Mouse (Mus musculus) CH12.LX (cell line): Measurements from ENCODE around the gene Olfr548-ps1. TPM values are rescaled to one million over a fixed set of nuclear protein-coding genes. Genes with fewer than 3 reads are reported as not detected.

ENCODE experiments used
- DNase-seq: peaks from one replicate; pipeline ENCODE4 v3.0.0-alpha.2; 2013; ENCODE audit errors: extremely low read depth
- H3K27ac ChIP-seq: 2 replicates; pipeline ENCODE4 v1.5.1; 2012; ENCODE audit warnings: low read depth, mild to moderate bottlenecking, control low read depth, moderate library complexity; ENCODE audit not compliant: insufficient read depth
- H3K27me3 ChIP-seq: replicated peaks from 2 replicates; pipeline ENCODE3; 2012; ENCODE audit warnings: inconsistent platforms
- H3K36me3 ChIP-seq, 2 experiments: replicated peaks in 1 of 2; 2 replicates each; pipeline versions ENCODE3 to v1.6.1; 2012; ENCODE audit warnings: inconsistent platforms in 1 of 2, low read length in 1 of 2, mild to moderate bottlenecking in 1 of 2, mixed read lengths in 1 of 2, moderate library complexity in 1 of 2; ENCODE audit not compliant: control insufficient read depth in 1 of 2, insufficient read depth in 1 of 2
- H3K4me1 ChIP-seq, 2 experiments: 2 replicates each; pipeline ENCODE4 v1.6.1; 2012; ENCODE audit warnings: inconsistent platforms in 1 of 2, moderate library complexity in 1 of 2; ENCODE audit not compliant: insufficient read depth in 2 of 2, control insufficient read depth in 1 of 2
- H3K4me2 ChIP-seq: 2 replicates; pipeline ENCODE4 v1.6.1; 2012; ENCODE audit warnings: low read depth, mild to moderate bottlenecking, control low read depth; ENCODE audit not compliant: poor library complexity, insufficient read depth, severe bottlenecking
- H3K4me3 ChIP-seq, 3 experiments: fragments of 150-350 bp in 1 of 3; sonication (generic) in 1 of 3; replicated peaks in 1 of 3; 2 replicates each; pipeline versions ENCODE3 to v1.5.1; 2011 to 2012; ENCODE audit warnings: low read depth in 2 of 3, low read length in 2 of 3, mild to moderate bottlenecking in 2 of 3, moderate library complexity in 2 of 3, control low read depth in 1 of 3, improper control_type of control experiment in 1 of 3, inconsistent platforms in 1 of 3, mixed read lengths in 1 of 3; ENCODE audit not compliant: poor library complexity in 1 of 3
- H3K79me2 ChIP-seq: replicated peaks from 2 replicates; pipeline ENCODE4 v1.6.1; 2012; ENCODE audit warnings: mild to moderate bottlenecking, moderate library complexity; ENCODE audit not compliant: control insufficient read depth, poor library complexity, insufficient read depth, severe bottlenecking; ENCODE audit errors: extremely low read depth
- H3K9ac ChIP-seq: 2 replicates; pipeline ENCODE4 v1.6.1; 2012; ENCODE audit warnings: low read depth, mild to moderate bottlenecking, control low read depth, moderate library complexity; ENCODE audit not compliant: insufficient read depth
- H3K9me3 ChIP-seq: replicated peaks from 2 replicates; pipeline ENCODE3; 2012; ENCODE audit warnings: low read length, inconsistent platforms, mixed read lengths
- BHLHE40 ChIP-seq: IDR thresholded peaks from 2 replicates; pipeline ENCODE4 v1.6.1; 2011; ENCODE audit warnings: mild to moderate bottlenecking, low read depth, low read length, improper control_type of control experiment
- CHD1 ChIP-seq: IDR thresholded peaks from 2 replicates; pipeline ENCODE4 v1.6.1; 2012; ENCODE audit warnings: low read depth, low read length, improper control_type of control experiment, inconsistent platforms
- CTCF ChIP-seq, 2 experiments: IDR thresholded peaks in 1 of 2; conservative IDR thresholded peaks in 1 of 2; 2 replicates each; pipeline ENCODE4 v1.5.1; 2011 to 2012; ENCODE audit warnings: low read depth in 2 of 2, low read length in 2 of 2, improper control_type of control experiment in 1 of 2, inconsistent platforms in 1 of 2, mild to moderate bottlenecking in 1 of 2, moderate library complexity in 1 of 2
- E2F4 ChIP-seq: IDR thresholded peaks from 2 replicates; pipeline ENCODE4 v1.6.1; 2011; ENCODE audit warnings: low read depth, low read length, improper control_type of control experiment; ENCODE audit not compliant: insufficient replicate concordance
- ELF1 ChIP-seq: IDR thresholded peaks from 2 replicates; pipeline ENCODE4 v1.6.1; 2014; ENCODE audit warnings: low read depth, mild to moderate bottlenecking, inconsistent platforms, low read length, improper control_type of control experiment
- ETS1 ChIP-seq: conservative IDR thresholded peaks from 2 replicates; pipeline ENCODE4 v1.6.1; 2012; ENCODE audit warnings: low read depth, mild to moderate bottlenecking, inconsistent platforms, low read length, improper control_type of control experiment, moderate library complexity
- HCFC1 ChIP-seq: IDR thresholded peaks from 2 replicates; pipeline ENCODE4 v1.6.1; 2012; ENCODE audit warnings: low read depth, mild to moderate bottlenecking, inconsistent platforms, low read length, improper control_type of control experiment
- JUN ChIP-seq: IDR thresholded peaks from 2 replicates; pipeline ENCODE4 v1.6.1; 2011; ENCODE audit warnings: low read depth, mild to moderate bottlenecking, low read length, improper control_type of control experiment, moderate library complexity; ENCODE audit not compliant: insufficient read depth
- JUND ChIP-seq: conservative IDR thresholded peaks from 2 replicates; pipeline ENCODE4 v1.6.1; 2011; ENCODE audit warnings: low read depth, low read length, improper control_type of control experiment
- MAFK ChIP-seq: IDR thresholded peaks from 2 replicates; pipeline ENCODE4 v1.6.1; 2011; ENCODE audit warnings: low read length, improper control_type of control experiment; ENCODE audit not compliant: insufficient replicate concordance
- MAX ChIP-seq: IDR thresholded peaks from 2 replicates; pipeline ENCODE4 v1.6.1; 2011; ENCODE audit warnings: low read length, improper control_type of control experiment
- MAZ ChIP-seq: IDR thresholded peaks from 2 replicates; pipeline ENCODE4 v1.6.1; 2012; ENCODE audit warnings: low read depth, mild to moderate bottlenecking, inconsistent platforms, low read length, improper control_type of control experiment, moderate library complexity
- MEF2A ChIP-seq: IDR thresholded peaks from 2 replicates; pipeline ENCODE4 v1.6.1; 2014; ENCODE audit warnings: low read depth, mild to moderate bottlenecking, inconsistent platforms, low read length, improper control_type of control experiment, borderline replicate concordance
- MXI1 ChIP-seq: IDR thresholded peaks from 2 replicates; pipeline ENCODE4 v1.6.1; 2011; ENCODE audit warnings: mild to moderate bottlenecking, low read depth, low read length, improper control_type of control experiment
- NELFE ChIP-seq: IDR thresholded peaks from 2 replicates; pipeline ENCODE4 v1.6.1; 2011; ENCODE audit warnings: low read depth, low read length, improper control_type of control experiment
- POLR2A ChIP-seq: IDR thresholded peaks from 2 replicates; pipeline ENCODE4 v1.6.1; 2011; ENCODE audit warnings: low read depth, mild to moderate bottlenecking, improper control_type of control experiment, low read length
- TBP ChIP-seq: conservative IDR thresholded peaks from 2 replicates; pipeline ENCODE4 v1.6.1; 2011; ENCODE audit warnings: low read depth, low read length, improper control_type of control experiment
- TCF12 ChIP-seq: IDR thresholded peaks from 2 replicates; pipeline ENCODE4 v1.6.1; 2014; ENCODE audit warnings: low read depth, mild to moderate bottlenecking, inconsistent platforms, low read length, improper control_type of control experiment
- USF2 ChIP-seq: conservative IDR thresholded peaks from 2 replicates; pipeline ENCODE4 v1.6.1; 2011; ENCODE audit warnings: low read depth, low read length, improper control_type of control experiment
- ZKSCAN1 ChIP-seq: IDR thresholded peaks from 2 replicates; pipeline ENCODE4 v1.6.1; 2012; ENCODE audit warnings: low read depth, inconsistent platforms, low read length, improper control_type of control experiment, borderline replicate concordance
- dilution Hi-C: fragments of 300-500 bp; cut with MboI; formaldehyde crosslinking; loops from 2 replicates; pipeline ENCODE4 v1.14.3; 2020; ENCODE audit warnings: low sequenced_read_pairs; ENCODE audit not compliant: extremely low pct_unique_long_range_greater_than_20kb, extremely low pct_ligation_motif_present
- in situ Hi-C: fragments of 300-500 bp; cut with MboI; formaldehyde crosslinking; loops from 3 replicates; pipeline ENCODE4 v1.14.3; 2019; ENCODE audit warnings: low sequenced_read_pairs, low pct_ligation_motif_present, low pct_unique_long_range_greater_than_20kb, mixed read lengths
- polyA plus RNA-seq: library from polyadenylated mRNA; unstranded; fragments of >175 nt; gene quantifications from 2 replicates; pipeline ENCODE4 v1.2.1, GENCODE M21; 2012; ENCODE audit warnings: low read depth; ENCODE audit not compliant: insufficient read length
- total RNA-seq, 2 experiments: library from RNA; depleted of rRNA; stranded (reverse); fragments of 300-350 nt in 1 of 2; fragments of >200 nt in 1 of 2; gene quantifications; 2 replicates each; pipeline ENCODE4 v1.2.3; 2012 to 2014

Gene Olfr548-ps1
- total and polyA plus RNA-seq, 3 experiments = not detected

- Histone ChIP-seq H3K4me3 (no peak overlapping the region), H3K27me3 (no peaks in the 10 kb centered on the region), H3K27ac (no peak overlapping the region), H3K36me3 (no peaks in the 10 kb centered on the region), H3K9me3 (no peaks in the 10 kb centered on the region), H3K4me2 (no peak overlapping the region), H3K79me2 (no peaks in the 10 kb centered on the region), H3K9ac (no peak overlapping the region), H3K4me1 (peaks cover 0 to 4% of the 10 kb centered on the region in 2 experiments; a peak in 1 of 4 replicates)
- in situ Hi-C loops = loop anchor here (5.0 to 25.0 kb wide), 3 partner anchors 129 to 407 kb away; partner anchors contain the start of genes Olfr554, Olfr560, Olfr561 and Olfr571
- TF ChIP-seq MAZ = no peak
- TF ChIP-seq NELFE = no peak
- no peak for TF ChIP-seq MXI1
- TF ChIP-seq CTCF (conservative IDR thresholded peaks at IDR 0.05 in 1 of 2, IDR thresholded peaks at IDR 0.05 in 1 of 2; ENCODE audit: low read depth in 2 of 2, low read length in 2 of 2) = no peak
- no peak for TF ChIP-seq POLR2A
- TF ChIP-seq JUN = no peak
- no peak for TF ChIP-seq MAX
- TF ChIP-seq E2F4 = no peak
- no peak for TF ChIP-seq JUND
- TF ChIP-seq MEF2A = no peak
- no peak for TF ChIP-seq ETS1
- TF ChIP-seq BHLHE40 = no peak
- TF ChIP-seq TCF12 = no peak
- DNase-seq = no peak
- dilution Hi-C loops = no loop called here
Measured at GRCm38 (mm10) chr7:102508066-102508465, 32.6 kb upstream of the Olfr548-ps1 start.

GRCm38 (mm10) chr7:102508666-102509065, 32.0 kb upstream of the Olfr548-ps1 start:
- in situ Hi-C loops = loop anchor here (5.0 to 25.0 kb wide), 3 partner anchors 129 to 406 kb away; partner anchors contain the start of genes Olfr554, Olfr560, Olfr561 and Olfr571
- DNase-seq = no peak
- no peaks in the 10 kb centered on the region for H3K9me3 ChIP-seq
- no peak overlapping the region for H3K4me3 ChIP-seq
- no peaks in the 10 kb centered on the region for H3K27me3 ChIP-seq
- no peaks in the 10 kb centered on the region for H3K36me3 ChIP-seq
- no peak overlapping the region for H3K27ac ChIP-seq
- H3K79me2 ChIP-seq = no peaks in the 10 kb centered on the region
- H3K9ac ChIP-seq = no peak overlapping the region
- no peak for TF ChIP-seq MAX
- TF ChIP-seq MAFK = no peak
- TF ChIP-seq MXI1 = no peak
- TF ChIP-seq CHD1 = no peak
- TF ChIP-seq NELFE = no peak
- no peak for TF ChIP-seq BHLHE40
- no peak for TF ChIP-seq ZKSCAN1
- no peak for TF ChIP-seq ELF1
- TF ChIP-seq TBP = no peak
- no peak for TF ChIP-seq MAZ
- TF ChIP-seq HCFC1 = no peak
- no peak for TF ChIP-seq USF2
- TF ChIP-seq CTCF (conservative IDR thresholded peaks at IDR 0.05 in 1 of 2, IDR thresholded peaks at IDR 0.05 in 1 of 2; ENCODE audit: low read depth in 2 of 2, low read length in 2 of 2) = no peak
- TF ChIP-seq, all 38 proteins: peak for 0
- Histone ChIP-seq H3K4me1 (peaks cover 0 to 9% of the 10 kb centered on the region in 2 experiments; a peak in 2 of 4 replicates), H3K4me2 (no peak overlapping the region)
- dilution Hi-C loops = no loop called here
